Mouse (Mus musculus): ENCODE measurements around the gene Kalrn. TPM values are rescaled to one million over a fixed set of nuclear protein-coding genes. Genes with fewer than 3 reads are reported as not detected.

The Kalrn gene
- polyA plus RNA-seq, 1 experiment from 2014 or later = 30.5 TPM

GRCm38 (mm10) chr16:34592696-34593095 is 19.4 kb upstream of the Kalrn start:
- Histone ChIP-seq H3K36me3 (replicated peaks; ENCODE audit: control insufficient read depth, insufficient read depth) (no peaks in the 10 kb centered on the region), H3K9me3 (ENCODE audit: control insufficient read depth, low read length) (no peaks in the 10 kb centered on the region), H3K27me3 (ENCODE audit: control insufficient read depth, insufficient read depth, low read length) (no peaks in the 10 kb centered on the region), H3K4me3 (replicated peaks; ENCODE audit: low read length) (no peak overlapping the region), H3K4me2 (replicated peaks) (no peak overlapping the region), H3K27ac (no peak overlapping the region), H3K9ac (no peak overlapping the region), H3K4me1 (replicated peaks; ENCODE audit: control insufficient read depth, insufficient read depth, low read length) (no peaks in the 10 kb centered on the region; the same call in 1 of the 2 replicates)
- no peak for DNase-seq (ENCODE audit: low spot score)
- no peak for ATAC-seq (ENCODE audit: low FRiP score)
- WGBS = 84% methylated on average over 2 of the region's 2 CpGs

GRCm38 (mm10) chr16:34591934-34592333 is 18.6 kb upstream of the Kalrn start:
- ATAC-seq (ENCODE audit: low FRiP score) (no peak), DNase-seq (ENCODE audit: low spot score) (no peak)
- Histone ChIP-seq H3K36me3 (replicated peaks; ENCODE audit: control insufficient read depth, insufficient read depth) (no peaks in the 10 kb centered on the region), H3K27ac (no peak overlapping the region), H3K9ac (no peak overlapping the region), H3K9me3 (ENCODE audit: control insufficient read depth, low read length) (no peaks in the 10 kb centered on the region), H3K4me1 (replicated peaks; ENCODE audit: control insufficient read depth, insufficient read depth, low read length) (no peaks in the 10 kb centered on the region; the same call in 1 of the 2 replicates), H3K27me3 (ENCODE audit: control insufficient read depth, insufficient read depth, low read length) (no peaks in the 10 kb centered on the region), H3K4me3 (replicated peaks; ENCODE audit: low read length) (no peak overlapping the region), H3K4me2 (replicated peaks) (no peak overlapping the region)
- WGBS = 85% methylated on average over 1 of the region's 1 CpGs

GRCm38 (mm10) chr16:34579671-34580326 is 6.5 kb upstream of the Kalrn start:
- DNase-seq (ENCODE audit: low spot score) = no peak
- H3K27me3 ChIP-seq (ENCODE audit: control insufficient read depth, insufficient read depth, low read length) = no peaks in the 10 kb centered on the region
- H3K4me1 ChIP-seq (replicated peaks; ENCODE audit: control insufficient read depth, insufficient read depth, low read length) = peaks cover under 1% of the 10 kb centered on the region; the same call in 1 of the 2 replicates
- H3K36me3 ChIP-seq (replicated peaks; ENCODE audit: control insufficient read depth, insufficient read depth) = no peaks in the 10 kb centered on the region
- no peak overlapping the region for H3K27ac ChIP-seq
- no peak overlapping the region for H3K9ac ChIP-seq
- H3K9me3 ChIP-seq (ENCODE audit: control insufficient read depth, low read length) = peaks cover 12% of the 10 kb centered on the region; the same call in 1 of the 2 replicates
- H3K4me3 ChIP-seq (replicated peaks; ENCODE audit: low read length) = no peak overlapping the region
- WGBS = 96% methylated on average over 4 of the region's 4 CpGs
- no peak for ATAC-seq (ENCODE audit: low FRiP score)
- H3K4me2 ChIP-seq (replicated peaks) = no peak overlapping the region

GRCm38 (mm10) chr16:34573856-34574491 is 642 bp upstream of the Kalrn start:
- H3K9ac ChIP-seq = peak overlapping the region; percentile 99
- H3K27me3 ChIP-seq (ENCODE audit: control insufficient read depth, insufficient read depth, low read length) = no peaks in the 10 kb centered on the region
- peaks cover 30% of the 10 kb centered on the region for H3K4me1 ChIP-seq (replicated peaks; ENCODE audit: control insufficient read depth, insufficient read depth, low read length)
- H3K9me3 ChIP-seq (ENCODE audit: control insufficient read depth, low read length) = peaks cover 8% of the 10 kb centered on the region; the same call in 1 of the 2 replicates
- DNase-seq (ENCODE audit: low spot score) (peak; percentile 51), ATAC-seq (ENCODE audit: low FRiP score) (peak; percentile 77; the same call in 1 of the 2 replicates)
- H3K27ac ChIP-seq = peak overlapping the region; percentile 99
- WGBS = under 1% methylated on average over 41 of the region's 42 CpGs
- H3K36me3 ChIP-seq (replicated peaks; ENCODE audit: control insufficient read depth, insufficient read depth) = no peaks in the 10 kb centered on the region
- H3K4me2 ChIP-seq (replicated peaks) = peak overlapping the region; percentile 93
- peak overlapping the region; percentile 94 for H3K4me3 ChIP-seq (replicated peaks; ENCODE audit: low read length)

GRCm38 (mm10) chr16:34572406-34573150 is 754 bp downstream of the Kalrn start:
- peak overlapping the region; percentile 93 for H3K4me2 ChIP-seq (replicated peaks)
- H3K27ac ChIP-seq = peak overlapping the region; percentile 99
- H3K27me3 ChIP-seq (ENCODE audit: control insufficient read depth, insufficient read depth, low read length) = no peaks in the 10 kb centered on the region
- H3K4me1 ChIP-seq (replicated peaks; ENCODE audit: control insufficient read depth, insufficient read depth, low read length) = peaks cover 30% of the 10 kb centered on the region
- DNase-seq (ENCODE audit: low spot score) = peak; percentile 42
- H3K36me3 ChIP-seq (replicated peaks; ENCODE audit: control insufficient read depth, insufficient read depth) = no peaks in the 10 kb centered on the region
- H3K4me3 ChIP-seq (replicated peaks; ENCODE audit: low read length) = peak overlapping the region; percentile 94
- H3K9ac ChIP-seq = peak overlapping the region; percentile 99
- 0 out of 2 replicates have a peak, but pooled peaks have one; percentile 4 for ATAC-seq (ENCODE audit: low FRiP score)
- under 1% methylated on average over 59 of the region's 61 CpGs for WGBS
- peaks cover 1% of the 10 kb centered on the region; the same call in 1 of the 2 replicates for H3K9me3 ChIP-seq (ENCODE audit: control insufficient read depth, low read length)

- H3K4me1 ChIP-seq (replicated peaks; ENCODE audit: control insufficient read depth, insufficient read depth, low read length) = peaks cover 30% of the 10 kb centered on the region
- ATAC-seq (ENCODE audit: low FRiP score) = no peak
- no peaks in the 10 kb centered on the region for H3K27me3 ChIP-seq (ENCODE audit: control insufficient read depth, insufficient read depth, low read length)
- no peaks in the 10 kb centered on the region for H3K9me3 ChIP-seq (ENCODE audit: control insufficient read depth, low read length)
- no peaks in the 10 kb centered on the region for H3K36me3 ChIP-seq (replicated peaks; ENCODE audit: control insufficient read depth, insufficient read depth)
- H3K27ac ChIP-seq = peak overlapping the region; percentile 99; the same call in 1 of the 2 replicates
- H3K4me3 ChIP-seq (replicated peaks; ENCODE audit: low read length) = peak overlapping the region; percentile 94
- WGBS = 2% methylated on average over 10 of the region's 10 CpGs
- DNase-seq (ENCODE audit: low spot score) = peak; percentile 42
- H3K9ac ChIP-seq = peak overlapping the region; percentile 99
- peak overlapping the region; percentile 93 for H3K4me2 ChIP-seq (replicated peaks)
Observed at GRCm38 (mm10) chr16:34571931-34572405, 1.4 kb downstream of the Kalrn start.

GRCm38 (mm10) chr16:34569897-34570296 is 3.4 kb downstream of the Kalrn start:
- Histone ChIP-seq H3K4me1 (replicated peaks; ENCODE audit: control insufficient read depth, insufficient read depth, low read length) (peaks cover 43% of the 10 kb centered on the region), H3K27ac (no peak overlapping the region), H3K4me2 (replicated peaks) (no peak overlapping the region), H3K4me3 (replicated peaks; ENCODE audit: low read length) (no peak overlapping the region), H3K27me3 (ENCODE audit: control insufficient read depth, insufficient read depth, low read length) (no peaks in the 10 kb centered on the region), H3K36me3 (replicated peaks; ENCODE audit: control insufficient read depth, insufficient read depth) (no peaks in the 10 kb centered on the region), H3K9me3 (ENCODE audit: control insufficient read depth, low read length) (no peaks in the 10 kb centered on the region), H3K9ac (no peak overlapping the region)
- 58% methylated on average over 2 of the region's 2 CpGs for WGBS
- DNase-seq (ENCODE audit: low spot score) = no peak
- no peak for ATAC-seq (ENCODE audit: low FRiP score)

GRCm38 (mm10) chr16:34568831-34569230 is 4.5 kb downstream of the Kalrn start:
- H3K4me3 ChIP-seq (replicated peaks; ENCODE audit: low read length) = no peak overlapping the region
- H3K27ac ChIP-seq = no peak overlapping the region
- no peak overlapping the region for H3K9ac ChIP-seq
- no peaks in the 10 kb centered on the region for H3K27me3 ChIP-seq (ENCODE audit: control insufficient read depth, insufficient read depth, low read length)
- H3K4me1 ChIP-seq (replicated peaks; ENCODE audit: control insufficient read depth, insufficient read depth, low read length) = peaks cover 41% of the 10 kb centered on the region
- H3K4me2 ChIP-seq (replicated peaks) = no peak overlapping the region
- no peak for DNase-seq (ENCODE audit: low spot score)
- ATAC-seq (ENCODE audit: low FRiP score) = no peak
- H3K36me3 ChIP-seq (replicated peaks; ENCODE audit: control insufficient read depth, insufficient read depth) = no peaks in the 10 kb centered on the region
- no peaks in the 10 kb centered on the region for H3K9me3 ChIP-seq (ENCODE audit: control insufficient read depth, low read length)
- WGBS = 85% methylated on average over 6 of the region's 6 CpGs

Measured in hindbrain, embryonic 14.5 days (tissue).